Mouse (Mus musculus): ENCODE results near the gene Akt2.
A peak's percentile ranks its signal among the peaks of the same experiment; 100 is the strongest.

Gene Akt2

GRCm38 (mm10) chr7:27658712-27659663 lies 67.6 kb downstream of the Akt2 start:
- no peak for DNase-seq (ENCODE audit: low spot score)

GRCm38 (mm10) chr7:27662038-27662437 lies 70.7 kb downstream of the Akt2 start:
- no peak for DNase-seq (ENCODE audit: low spot score)

- no peak for DNase-seq (ENCODE audit: low spot score)
These were observed 81.8 kb downstream of the Akt2 start for GRCm38 (mm10) chr7:27673064-27673574.

GRCm38 (mm10) chr7:27673575-27674131 lies 82.3 kb downstream of the Akt2 start:
- DNase-seq (ENCODE audit: low spot score): no peak

GRCm38 (mm10) chr7:27674195-27674521 lies 82.8 kb downstream of the Akt2 start:
- no peak for DNase-seq (ENCODE audit: low spot score)

- DNase-seq (ENCODE audit: low spot score): peak; percentile 96
These were observed 83.3 kb downstream of the Akt2 start, which contains the start of gene Map3k10 for GRCm38 (mm10) chr7:27674522-27675221. Gene Map3k10, minus strand, starts transcription at chr7:27674598.

GRCm38 (mm10) chr7:27675222-27675612 lies 83.9 kb downstream of the Akt2 start:
- no peak for DNase-seq (ENCODE audit: low spot score)

- DNase-seq (ENCODE audit: low spot score): no peak
These were observed 91.9 kb downstream of the Akt2 start for GRCm38 (mm10) chr7:27683218-27683617.

GRCm38 (mm10) chr7:27685220-27685619 lies 93.9 kb downstream of the Akt2 start:
- no peak for DNase-seq (ENCODE audit: low spot score)

- no peak for DNase-seq (ENCODE audit: low spot score)
These were observed 94.3 kb downstream of the Akt2 start for GRCm38 (mm10) chr7:27685681-27686080.

- DNase-seq (ENCODE audit: low spot score): no peak
These were observed 95.7 kb downstream of the Akt2 start for GRCm38 (mm10) chr7:27687043-27687442.

GRCm38 (mm10) chr7:27687836-27688235 lies 96.5 kb downstream of the Akt2 start:
- no peak for DNase-seq (ENCODE audit: low spot score)

- no peak for DNase-seq (ENCODE audit: low spot score)
These were observed 97.0 kb downstream of the Akt2 start for GRCm38 (mm10) chr7:27688246-27688788.

- DNase-seq (ENCODE audit: low spot score): peak; percentile 95
These were observed 97.7 kb downstream of the Akt2 start, which contains the start of gene Zfp607b for GRCm38 (mm10) chr7:27688815-27689612. Gene Zfp607b, plus strand, starts transcription at chr7:27689340.

All from yolk sac, embryonic 10.5 days (tissue).